Mouse (Mus musculus) hindbrain, embryonic 16.5 days (tissue): Measurements from ENCODE around the gene Pfkfb2. TPM values are rescaled to one million over a fixed set of nuclear protein-coding genes. Genes with fewer than 3 reads are reported as not detected.

Experiments used
- ATAC-seq: fragments of 200-750 bp; cut with Nextera tagmentation; 2 replicates; pipeline ENCODE4 v1.8.0; 2017; ENCODE audit warnings: moderate TSS enrichment, moderate library complexity
- H3K27ac ChIP-seq: fragments of 300-500 bp; sonication (generic); 2 replicates; pipeline ENCODE4 v1.5.1; 2014; ENCODE audit warnings: low read depth, mild to moderate bottlenecking, control low read depth, low read length, moderate library complexity
- H3K27me3 ChIP-seq: fragments of 300-500 bp; sonication (generic); replicated peaks from 2 replicates; pipeline ENCODE4 v1.6.1; 2014; ENCODE audit warnings: low read length; ENCODE audit not compliant: control insufficient read depth, insufficient read depth
- H3K36me3 ChIP-seq: fragments of 300-500 bp; sonication (generic); 2 replicates; pipeline ENCODE4 v1.6.1; 2014; ENCODE audit warnings: mild to moderate bottlenecking, low read length, moderate library complexity, mixed read lengths; ENCODE audit not compliant: control insufficient read depth, insufficient read depth
- H3K4me1 ChIP-seq: fragments of 300-500 bp; sonication (generic); 2 replicates; pipeline ENCODE4 v1.6.1; 2014; ENCODE audit warnings: low read depth, low read length; ENCODE audit not compliant: control insufficient read depth, insufficient read depth
- H3K4me2 ChIP-seq: fragments of 300-500 bp; sonication (generic); 2 replicates; pipeline ENCODE4 v1.6.1; 2014; ENCODE audit warnings: mild to moderate bottlenecking, low read length, control low read depth, moderate library complexity
- H3K4me3 ChIP-seq: fragments of 300-500 bp; sonication (generic); 2 replicates; pipeline ENCODE4 v1.5.1; 2014; ENCODE audit warnings: mild to moderate bottlenecking, low read length, control low read depth, moderate library complexity
- H3K9ac ChIP-seq: fragments of 300-500 bp; sonication (generic); 2 replicates; pipeline ENCODE4 v1.6.1; 2014; ENCODE audit warnings: low read depth, mild to moderate bottlenecking, control low read depth, low read length, moderate library complexity
- H3K9me3 ChIP-seq: fragments of 300-500 bp; sonication (generic); 2 replicates; pipeline ENCODE4 v1.6.1; 2014; ENCODE audit warnings: mild to moderate bottlenecking, low read length, moderate library complexity; ENCODE audit not compliant: control insufficient read depth
- WGBS: fragments of 180-500 bp; shearing (Covaris S2); extraction: QIAGEN DNeasy Blood & Tissue Kit; methylation state at CpG from one replicate; pipeline ENCODE4 v1.1.7; 2014; 5-methylcytosine and 5-hydroxymethylcytosine counted together
- polyA plus RNA-seq: library from polyadenylated mRNA; unstranded; fragments of >200 nt; fragmentation: Nextera tagmentation; extraction: Ambion mirVana; gene quantifications from 2 replicates; pipeline ENCODE4 v1.2.1, GENCODE M21; 2015

Gene Pfkfb2
- polyA plus RNA-seq, 1 experiment from 2014 or later, result 17.6 TPM

DNA sequence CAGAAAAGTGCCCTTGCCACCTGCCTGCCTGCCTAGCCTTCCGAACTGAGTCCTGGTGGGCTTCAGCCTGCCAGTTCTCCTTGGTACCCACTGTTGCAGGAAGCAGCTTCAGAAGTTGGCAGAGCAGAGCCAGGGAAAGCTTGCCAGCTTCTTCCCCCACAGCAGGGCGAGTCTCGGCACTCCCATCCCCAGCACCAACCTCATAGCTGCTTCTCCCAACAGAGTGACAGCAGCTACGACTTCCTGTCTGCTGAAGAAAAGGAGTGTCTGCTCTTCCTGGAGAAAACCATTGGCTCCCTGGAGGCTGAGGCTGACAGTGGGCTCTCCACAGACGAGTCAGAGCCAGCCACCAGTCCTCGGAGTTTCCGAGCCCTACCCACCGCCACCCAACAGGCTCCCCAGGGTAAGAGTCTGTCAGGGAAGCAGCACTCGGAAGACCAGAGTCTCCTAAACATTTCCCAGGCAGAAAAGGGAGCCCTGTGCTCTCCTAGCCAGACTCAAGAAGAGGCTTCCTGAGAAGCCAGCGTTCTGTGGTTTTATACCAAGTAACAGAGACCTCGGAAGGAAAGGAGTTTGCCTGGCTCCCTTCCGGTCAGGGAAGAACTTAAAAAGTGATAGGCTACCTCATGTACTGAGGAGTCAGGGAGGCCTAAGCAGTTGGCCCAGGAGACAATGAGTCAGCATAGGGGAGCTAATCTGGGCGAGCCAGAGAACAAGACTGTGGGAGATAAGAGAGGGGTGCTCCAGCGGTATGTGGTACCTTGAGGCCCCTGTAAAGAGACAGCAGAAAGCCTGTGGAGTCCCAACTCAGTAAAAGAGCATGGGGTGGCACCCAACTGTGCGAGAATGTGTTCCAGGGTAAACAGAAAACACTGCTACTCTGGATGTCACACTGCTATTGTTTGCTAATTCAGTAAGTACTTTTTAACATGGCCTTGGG is 12.0 kb upstream of the Pfkfb2 start:
- WGBS, result 51% methylated on average over 15 of the region's 15 CpGs
- H3K9me3 ChIP-seq, result no peaks in the 10 kb centered on the region
- peak; percentile 61 for ATAC-seq

GRCm38 (mm10) chr1:130740227-130740648 is 11.2 kb upstream of the Pfkfb2 start:
- ATAC-seq, result no peak
- 59% methylated on average over 4 of the region's 4 CpGs for WGBS
- no peak overlapping the region for H3K4me2 ChIP-seq

More for the DNA sequence above, 12.0 kb upstream of the Pfkfb2 start:
- H3K4me3 ChIP-seq, result no peak overlapping the region
- H3K9ac ChIP-seq, result no peak overlapping the region
- no peaks in the 10 kb centered on the region for H3K36me3 ChIP-seq
- 0 out of 2 replicates have a peak overlapping the region, but pooled peaks have one; percentile 7 for H3K4me2 ChIP-seq
- H3K27ac ChIP-seq, result no peak overlapping the region
- H3K4me1 ChIP-seq, result no peaks in the 10 kb centered on the region
- H3K27me3 ChIP-seq, result no peaks in the 10 kb centered on the region

GRCm38 (mm10) chr1:130739636-130740035 is 10.6 kb upstream of the Pfkfb2 start:
- H3K9ac ChIP-seq, result no peak overlapping the region
- H3K4me3 ChIP-seq, result no peak overlapping the region
- no peaks in the 10 kb centered on the region for H3K9me3 ChIP-seq
- no peak overlapping the region for H3K27ac ChIP-seq
- no peaks in the 10 kb centered on the region for H3K27me3 ChIP-seq
- H3K4me1 ChIP-seq, result no peaks in the 10 kb centered on the region
- ATAC-seq, result no peak
- no peaks in the 10 kb centered on the region for H3K36me3 ChIP-seq
- WGBS, result 86% methylated on average over 3 of the region's 3 CpGs
- H3K4me2 ChIP-seq, result no peak overlapping the region

More at GRCm38 (mm10) chr1:130740227-130740648, 11.2 kb upstream of the Pfkfb2 start:
- H3K9me3 ChIP-seq, result no peaks in the 10 kb centered on the region
- no peaks in the 10 kb centered on the region for H3K36me3 ChIP-seq
- no peak overlapping the region for H3K4me3 ChIP-seq
- no peak overlapping the region for H3K9ac ChIP-seq
- H3K27ac ChIP-seq, result no peak overlapping the region
- no peaks in the 10 kb centered on the region for H3K4me1 ChIP-seq
- H3K27me3 ChIP-seq, result no peaks in the 10 kb centered on the region

- no peak for ATAC-seq
- H3K9ac ChIP-seq, result no peak overlapping the region
- no peaks in the 10 kb centered on the region for H3K27me3 ChIP-seq
- H3K4me2 ChIP-seq, result no peak overlapping the region
- WGBS, result 84% methylated on average over 3 of the region's 3 CpGs
- no peak overlapping the region for H3K4me3 ChIP-seq
- H3K4me1 ChIP-seq, result no peaks in the 10 kb centered on the region
- H3K36me3 ChIP-seq, result no peaks in the 10 kb centered on the region
- H3K27ac ChIP-seq, result no peak overlapping the region
- no peaks in the 10 kb centered on the region for H3K9me3 ChIP-seq
These were observed 9.6 kb upstream of the Pfkfb2 start for GRCm38 (mm10) chr1:130738551-130739106.

DNA sequence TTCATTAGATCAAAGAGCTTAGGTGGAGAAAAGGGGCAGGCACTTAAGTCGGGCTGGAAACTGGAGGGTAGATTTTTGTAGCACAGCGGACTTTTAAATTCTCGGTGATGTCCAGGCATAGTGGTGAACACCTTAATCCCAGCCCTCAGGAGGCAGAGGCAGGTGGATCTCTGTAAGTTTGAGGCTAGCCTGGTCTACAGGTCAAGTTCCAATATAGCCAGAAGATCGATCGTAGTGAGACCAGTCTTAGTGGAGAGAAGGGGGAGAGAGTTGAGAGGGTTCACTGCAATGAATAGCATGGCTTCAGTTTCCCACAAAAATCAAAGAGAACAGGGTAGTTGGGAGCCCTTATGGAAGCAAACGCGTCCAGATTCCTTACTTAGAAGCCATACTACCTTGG is 8.9 kb upstream of the Pfkfb2 start:
- Histone ChIP-seq H3K9ac (no peak overlapping the region), H3K36me3 (no peaks in the 10 kb centered on the region), H3K27ac (no peak overlapping the region), H3K4me3 (no peak overlapping the region), H3K4me1 (no peaks in the 10 kb centered on the region), H3K27me3 (no peaks in the 10 kb centered on the region), H3K9me3 (no peaks in the 10 kb centered on the region), H3K4me2 (no peak overlapping the region)
- WGBS, result 90% methylated on average over 7 of the region's 7 CpGs
- no peak for ATAC-seq

DNA sequence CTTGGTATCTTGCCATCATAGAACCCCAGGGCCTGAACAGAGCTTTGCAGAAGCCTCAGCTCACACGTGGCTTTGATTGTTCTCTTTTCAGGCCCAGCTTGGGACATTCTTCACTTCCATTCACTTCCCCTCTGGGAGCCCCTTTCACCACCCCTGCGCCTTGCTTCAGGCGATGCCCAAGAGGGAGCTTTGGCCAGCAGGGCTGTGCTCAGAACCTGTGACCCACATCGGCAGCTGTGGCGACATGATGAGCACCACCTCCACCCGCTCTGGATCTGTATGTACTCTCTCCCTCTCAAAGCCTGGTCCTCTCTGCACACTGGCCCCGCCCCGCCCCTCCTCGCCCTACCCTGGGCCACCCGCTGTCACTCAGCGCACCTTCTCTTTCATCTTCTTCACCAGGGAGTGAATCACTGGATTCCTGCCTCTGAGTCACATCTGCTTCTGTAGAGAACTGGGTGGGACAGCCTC is 8.4 kb upstream of the Pfkfb2 start:
- H3K27ac ChIP-seq, result no peak overlapping the region
- no peaks in the 10 kb centered on the region for H3K9me3 ChIP-seq
- WGBS, result 29% methylated on average over 9 of the region's 11 CpGs
- H3K4me1 ChIP-seq, result no peaks in the 10 kb centered on the region
- no peaks in the 10 kb centered on the region for H3K27me3 ChIP-seq
- no peak overlapping the region for H3K4me3 ChIP-seq
- H3K9ac ChIP-seq, result no peak overlapping the region
- H3K4me2 ChIP-seq, result no peak overlapping the region
- ATAC-seq, result no peak
- H3K36me3 ChIP-seq, result no peaks in the 10 kb centered on the region

GRCm38 (mm10) chr1:130734852-130735251 is 5.8 kb upstream of the Pfkfb2 start:
- no peak overlapping the region for H3K4me2 ChIP-seq
- no peak for ATAC-seq
- no peak overlapping the region for H3K4me3 ChIP-seq
- H3K36me3 ChIP-seq, result no peaks in the 10 kb centered on the region
- 79% methylated on average over 8 of the region's 8 CpGs for WGBS
- H3K27me3 ChIP-seq, result no peaks in the 10 kb centered on the region
- H3K4me1 ChIP-seq, result no peaks in the 10 kb centered on the region
- no peaks in the 10 kb centered on the region for H3K9me3 ChIP-seq
- no peak overlapping the region for H3K27ac ChIP-seq
- no peak overlapping the region for H3K9ac ChIP-seq

DNA sequence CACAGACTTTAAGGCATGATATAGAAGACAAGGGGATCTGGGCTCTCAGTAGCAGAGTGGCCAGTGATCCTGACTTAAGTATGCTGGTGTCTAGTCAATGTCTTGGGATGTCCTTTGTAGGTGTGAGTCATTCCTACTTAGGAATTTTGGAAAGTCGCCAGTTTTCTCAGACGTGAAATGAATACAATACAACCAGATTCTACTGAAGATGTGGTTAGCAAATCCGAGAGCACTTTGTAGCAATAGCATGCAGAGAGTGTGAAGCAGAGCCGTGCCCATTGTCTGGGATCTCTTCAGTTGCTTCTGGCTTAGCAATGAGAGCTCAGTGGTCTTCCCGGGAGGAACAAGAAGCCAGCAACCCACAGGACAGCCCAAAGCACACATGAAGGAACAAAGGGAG is 5.4 kb upstream of the Pfkfb2 start:
- Histone ChIP-seq H3K4me1 (no peaks in the 10 kb centered on the region), H3K27ac (no peak overlapping the region), H3K9me3 (no peaks in the 10 kb centered on the region), H3K27me3 (no peaks in the 10 kb centered on the region), H3K4me2 (no peak overlapping the region), H3K36me3 (no peaks in the 10 kb centered on the region), H3K4me3 (no peak overlapping the region), H3K9ac (no peak overlapping the region)
- no peak for ATAC-seq
- WGBS, result 59% methylated on average over 5 of the region's 5 CpGs

- Histone ChIP-seq H3K4me2 (no peak overlapping the region), H3K27me3 (no peaks in the 10 kb centered on the region), H3K36me3 (no peaks in the 10 kb centered on the region), H3K9ac (no peak overlapping the region), H3K4me3 (no peak overlapping the region), H3K4me1 (no peaks in the 10 kb centered on the region), H3K27ac (no peak overlapping the region), H3K9me3 (no peaks in the 10 kb centered on the region)
- WGBS, result 91% methylated on average over 4 of the region's 4 CpGs
- ATAC-seq, result no peak
These were observed 4.6 kb upstream of the Pfkfb2 start for GRCm38 (mm10) chr1:130733671-130734070.
